Mouse (Mus musculus) testis, adult 2 months (tissue): ENCODE data around the gene Gm13279.
"Not testable (repeated sequence)": the region's sequence is repeated elsewhere in the genome, so short reads cannot be mapped to it uniquely, and the experiment has no call there.

Experiments used
- CTCF ChIP-seq: fragments of 200-500 bp; IDR thresholded peaks from 2 replicates; pipeline ENCODE4 v1.5.1; 2012; ENCODE audit warnings: low read depth, mild to moderate bottlenecking, inconsistent platforms, low read length, moderate library complexity; ENCODE audit not compliant: control insufficient read depth, insufficient read depth, insufficient replicate concordance
- POLR2A ChIP-seq: fragments of 200-500 bp; IDR thresholded peaks from 2 replicates; pipeline ENCODE4 v1.6.1; 2012; ENCODE audit warnings: low read depth, mild to moderate bottlenecking, inconsistent platforms, low read length, moderate library complexity; ENCODE audit not compliant: control insufficient read depth

DNA sequence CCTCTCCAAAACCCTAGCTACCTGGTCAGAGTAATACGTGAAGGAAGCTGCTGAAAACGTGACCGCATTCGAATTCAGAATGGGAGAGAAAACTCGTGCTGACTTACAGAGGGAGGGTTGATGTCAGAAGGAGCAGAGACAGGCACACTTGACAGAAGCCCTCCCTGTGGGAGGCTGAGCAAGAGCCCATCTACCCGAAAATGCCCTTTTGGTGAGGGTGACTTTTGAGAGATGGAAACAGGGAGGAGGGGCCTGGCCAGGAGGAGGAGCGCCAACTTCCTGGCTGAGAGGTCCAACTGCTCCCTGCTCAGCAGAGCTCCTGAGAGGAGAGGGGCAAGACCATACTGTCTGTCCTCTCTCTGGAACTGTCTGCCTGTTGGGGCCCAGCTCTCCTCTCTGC, 2.2 kb downstream of the Gm13279 start, which contains the start of gene Gm13285:
- not testable (repeated sequence) for TF ChIP-seq POLR2A, CTCF
